Mouse (Mus musculus) liver, postnatal 0 days (tissue): Measurements from ENCODE around the gene Depp1. TPM values are rescaled to one million over a fixed set of nuclear protein-coding genes. Genes with fewer than 3 reads are reported as not detected.

ENCODE experiments used
- ATAC-seq: fragments of 200-750 bp; cut with Nextera tagmentation; 2 replicates; pipeline ENCODE4 v1.8.0; 2017; ENCODE audit warnings: mild to moderate bottlenecking, moderate library complexity
- DNase-seq: peaks from one replicate; pipeline ENCODE4 v3.0.0-alpha.2; 2016
- H3K27ac ChIP-seq: fragments of 300-500 bp; sonication (generic); 2 replicates; pipeline ENCODE4 v1.5.1; 2014; ENCODE audit warnings: antibody characterized with exemption, moderate library complexity, mild to moderate bottlenecking, low read depth
- H3K27me3 ChIP-seq: fragments of 300-500 bp; sonication (generic); 2 replicates; pipeline ENCODE4 v1.6.1; 2014; ENCODE audit warnings: low read length, control low read depth, mixed read lengths; ENCODE audit not compliant: insufficient read depth
- H3K36me3 ChIP-seq: fragments of 300-500 bp; sonication (generic); replicated peaks from 2 replicates; pipeline ENCODE4 v1.6.1; 2014; ENCODE audit warnings: mild to moderate bottlenecking, control low read depth, low read length, moderate library complexity, mixed read lengths; ENCODE audit not compliant: insufficient read depth
- H3K4me1 ChIP-seq: fragments of 300-500 bp; sonication (generic); 2 replicates; pipeline ENCODE4 v1.6.1; 2014; ENCODE audit warnings: antibody characterized with exemption, mild to moderate bottlenecking, control low read depth; ENCODE audit not compliant: insufficient read depth
- H3K4me2 ChIP-seq: fragments of 300-500 bp; sonication (generic); 2 replicates; pipeline ENCODE4 v1.6.1; 2014; ENCODE audit warnings: low read depth, mild to moderate bottlenecking, low read length, moderate library complexity, mixed read lengths
- H3K4me3 ChIP-seq: fragments of 300-500 bp; sonication (generic); 2 replicates; pipeline ENCODE4 v1.5.1; 2014; ENCODE audit warnings: low read depth, low read length
- H3K9ac ChIP-seq: fragments of 300-500 bp; sonication (generic); replicated peaks from 2 replicates; pipeline ENCODE4 v1.6.1; 2014; ENCODE audit warnings: mild to moderate bottlenecking, moderate library complexity
- H3K9me3 ChIP-seq: fragments of 300-500 bp; sonication (generic); 2 replicates; pipeline ENCODE4 v1.6.1; 2016; ENCODE audit warnings: mild to moderate bottlenecking, control low read depth, low read length, mixed read lengths
- CTCF ChIP-seq: sonication (generic); IDR thresholded peaks from 2 replicates; pipeline ENCODE4 v1.5.1; 2016; ENCODE audit warnings: antibody characterized with exemption, low read depth
- EP300 ChIP-seq: IDR thresholded peaks from 2 replicates; pipeline ENCODE4 v1.6.1; 2016; ENCODE audit warnings: antibody characterized with exemption, low read depth, mild to moderate bottlenecking
- WGBS: fragments of 180-500 bp; shearing (Covaris S2); extraction: QIAGEN DNeasy Blood & Tissue Kit; methylation state at CpG from one replicate; pipeline ENCODE4 v1.1.7; 2014; ENCODE audit not compliant: insufficient replicate concordance; 5-methylcytosine and 5-hydroxymethylcytosine counted together
- polyA plus RNA-seq: library from polyadenylated mRNA; unstranded; fragments of >200 nt; fragmentation: Nextera tagmentation; extraction: Ambion mirVana; gene quantifications from 2 replicates; pipeline ENCODE4 v1.2.1, GENCODE M21; 2015

The Depp1 gene
- polyA plus RNA-seq, 1 experiment from 2014 or later: 122 TPM

DNA sequence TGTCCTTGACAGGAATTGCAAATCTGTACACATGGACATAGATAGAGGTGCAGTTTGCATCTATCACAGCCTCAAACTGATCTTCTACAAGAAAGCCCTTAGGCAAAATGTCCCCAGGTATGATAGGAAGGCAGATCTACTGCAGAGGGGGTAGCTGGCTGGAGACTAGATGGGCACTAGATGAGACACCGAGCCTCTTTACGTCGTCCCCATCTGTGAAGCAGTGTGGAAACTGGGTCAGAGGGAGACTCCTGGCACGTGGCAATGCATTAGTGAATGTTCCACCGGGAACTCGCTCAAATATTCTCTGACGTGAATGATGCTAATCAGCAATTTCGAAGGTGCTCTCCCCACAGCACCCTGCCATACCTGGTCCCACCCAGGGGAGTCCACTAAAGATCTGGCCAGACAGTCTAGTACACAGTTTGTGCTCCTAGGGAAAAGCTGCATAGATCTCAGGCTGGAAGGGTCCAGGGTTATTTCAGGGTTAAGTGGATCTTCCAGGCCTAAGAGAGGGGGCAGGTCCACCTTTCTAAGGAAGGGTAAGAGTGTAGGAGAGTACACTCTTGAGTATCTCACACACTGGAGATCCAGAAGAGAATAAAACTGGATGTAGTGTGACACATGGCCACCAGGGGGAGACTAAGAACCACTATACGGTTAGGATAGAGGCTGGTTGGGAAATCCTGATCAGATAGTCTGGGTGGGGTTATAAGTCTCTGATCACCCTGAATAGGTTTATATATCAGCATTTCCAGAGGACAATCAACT lies 3.5 kb downstream of the Depp1 start:
- peak overlapping the region; percentile 78 for H3K9ac ChIP-seq
- ATAC-seq (peak; percentile 69), DNase-seq (peak; percentile 77)
- H3K36me3 ChIP-seq: no peaks in the 10 kb centered on the region; the same call in 1 of the 2 replicates
- H3K27me3 ChIP-seq: no peaks in the 10 kb centered on the region
- H3K4me2 ChIP-seq: peak overlapping the region; percentile 60; the same call in 1 of the 2 replicates
- H3K27ac ChIP-seq: peak overlapping the region; percentile 95
- no peaks in the 10 kb centered on the region for H3K9me3 ChIP-seq
- H3K4me1 ChIP-seq: peaks cover 11% of the 10 kb centered on the region
- 49% methylated on average over 9 of the region's 9 CpGs for WGBS
- no peak overlapping the region for H3K4me3 ChIP-seq
- TF ChIP-seq EP300 (no peak; the same call in none of the 2 replicates), CTCF (peak; percentile 90)

GRCm38 (mm10) chr6:116663364-116663763 lies 13.0 kb downstream of the Depp1 start:
- peaks cover 3% of the 10 kb centered on the region; the same call in 1 of the 2 replicates for H3K4me1 ChIP-seq
- H3K9me3 ChIP-seq: no peaks in the 10 kb centered on the region
- H3K4me3 ChIP-seq: no peak overlapping the region
- no peak overlapping the region for H3K27ac ChIP-seq
- no peak overlapping the region for H3K9ac ChIP-seq
- no peaks in the 10 kb centered on the region for H3K27me3 ChIP-seq
- WGBS: 66% methylated on average over 2 of the region's 2 CpGs
- ATAC-seq: no peak
- H3K36me3 ChIP-seq: no peaks in the 10 kb centered on the region
- no peak overlapping the region for H3K4me2 ChIP-seq
- DNase-seq: no peak
- TF ChIP-seq CTCF (no peak), EP300 (no peak)

DNA sequence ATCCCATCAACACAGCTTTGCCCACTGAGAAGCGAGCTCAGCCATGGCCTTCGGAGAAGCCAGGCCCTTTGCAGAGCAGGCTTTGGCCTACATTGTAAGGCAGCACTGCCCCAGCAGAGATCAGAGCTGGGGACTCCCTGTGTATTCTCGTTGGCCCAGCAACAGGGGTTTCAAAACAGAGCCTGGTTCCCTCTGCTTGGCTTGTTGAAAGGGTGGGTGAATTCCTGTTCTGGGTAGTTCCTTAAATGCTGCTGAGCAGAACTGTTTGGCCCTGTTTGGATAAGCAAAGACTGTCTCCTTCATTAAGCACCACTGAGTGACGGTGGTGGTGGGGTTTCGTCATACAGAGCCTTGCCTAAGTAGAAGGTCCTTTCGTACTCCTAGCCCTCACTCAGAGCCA lies 13.6 kb downstream of the Depp1 start:
- H3K27ac ChIP-seq: 0 out of 2 replicates have a peak overlapping the region, but pooled peaks have one; percentile 34
- DNase-seq: no peak

GRCm38 (mm10) chr6:116664830-116665229 lies 14.4 kb downstream of the Depp1 start:
- H3K36me3 ChIP-seq: no peaks in the 10 kb centered on the region
- H3K27ac ChIP-seq: 0 out of 2 replicates have a peak overlapping the region, but pooled peaks have one; percentile 34
- H3K9me3 ChIP-seq: no peaks in the 10 kb centered on the region
- no peak overlapping the region for H3K4me2 ChIP-seq
- no peak overlapping the region for H3K4me3 ChIP-seq
- ATAC-seq (no peak), DNase-seq (no peak)
- WGBS: 76% methylated on average over 3 of the region's 3 CpGs
- peaks cover 5% of the 10 kb centered on the region; the same call in 1 of the 2 replicates for H3K4me1 ChIP-seq
- no peak for TF ChIP-seq EP300
- no peak for TF ChIP-seq CTCF
- no peak overlapping the region for H3K9ac ChIP-seq
- no peaks in the 10 kb centered on the region for H3K27me3 ChIP-seq

More for the DNA sequence above, 13.6 kb downstream of the Depp1 start:
- WGBS: 48% methylated on average over 6 of the region's 6 CpGs
- Histone ChIP-seq H3K9ac (no peak overlapping the region), H3K27me3 (no peaks in the 10 kb centered on the region), H3K4me1 (peaks cover 3% of the 10 kb centered on the region; the same call in 1 of the 2 replicates), H3K4me2 (no peak overlapping the region), H3K9me3 (no peaks in the 10 kb centered on the region), H3K4me3 (no peak overlapping the region), H3K36me3 (no peaks in the 10 kb centered on the region)
- ATAC-seq: peak; percentile 53
- TF ChIP-seq EP300 (no peak), CTCF (no peak)

DNA sequence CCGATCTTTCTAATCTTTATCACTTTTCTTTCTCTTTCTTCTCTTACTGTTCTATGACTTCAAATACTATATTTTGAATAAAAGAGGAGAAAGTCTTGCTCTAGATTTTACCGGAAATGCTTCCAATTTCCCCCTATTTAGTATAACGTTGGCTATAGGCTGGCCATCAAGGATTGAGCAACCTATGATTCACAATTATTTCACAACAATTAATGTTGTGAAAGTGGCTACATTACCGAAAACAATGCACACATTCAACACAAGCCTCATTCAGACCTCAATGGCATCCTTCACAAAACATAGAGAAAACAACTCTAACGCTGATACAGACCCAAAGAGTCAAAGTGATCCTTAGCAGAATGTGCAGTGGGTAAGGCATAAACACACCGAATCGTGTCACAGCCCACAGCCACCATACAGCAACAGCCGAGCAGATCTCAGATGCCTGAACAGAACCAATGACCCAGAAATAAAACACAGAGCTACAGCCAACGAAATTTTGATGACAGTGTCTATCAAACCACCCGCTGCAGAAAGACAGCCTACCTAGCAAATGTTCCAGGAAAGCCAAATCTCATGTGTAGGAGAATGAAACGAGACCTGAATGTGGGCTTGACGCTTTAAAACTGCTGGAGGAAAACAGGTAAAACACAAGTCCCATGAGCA lies 15.8 kb downstream of the Depp1 start:
- Histone ChIP-seq H3K27me3 (no peaks in the 10 kb centered on the region), H3K27ac (no peak overlapping the region), H3K4me3 (no peak overlapping the region), H3K4me1 (peaks cover 8% of the 10 kb centered on the region), H3K9me3 (no peaks in the 10 kb centered on the region), H3K36me3 (no peaks in the 10 kb centered on the region), H3K9ac (no peak overlapping the region), H3K4me2 (no peak overlapping the region)
- DNase-seq (no peak), ATAC-seq (no peak)
- 69% methylated on average over 12 of the region's 12 CpGs for WGBS
- TF ChIP-seq CTCF (no peak), EP300 (no peak)

GRCm38 (mm10) chr6:116666892-116667291 lies 16.5 kb downstream of the Depp1 start:
- no peaks in the 10 kb centered on the region for H3K36me3 ChIP-seq
- DNase-seq (no peak), ATAC-seq (no peak)
- no peaks in the 10 kb centered on the region for H3K27me3 ChIP-seq
- TF ChIP-seq CTCF (no peak), EP300 (no peak)
- no peak overlapping the region for H3K9ac ChIP-seq
- 68% methylated on average over 3 of the region's 3 CpGs for WGBS
- no peak overlapping the region for H3K27ac ChIP-seq
- no peaks in the 10 kb centered on the region for H3K9me3 ChIP-seq
- H3K4me3 ChIP-seq: no peak overlapping the region
- H3K4me2 ChIP-seq: no peak overlapping the region
- H3K4me1 ChIP-seq: peaks cover 10% of the 10 kb centered on the region
